Mouse (Mus musculus) testis, postnatal 10 days (tissue): ENCODE measurements at regions not wholly inside any gene's neighbourhood (a gene's known extent, or its start where the extent isn't known, plus 50 kb on each side); places are given as distances from the start of the nearest gene placed in this dataset.

Source experiments
- DNase-seq: peaks from one replicate; pipeline ENCODE4 v3.0.0; 2021; ENCODE audit warnings: low spot score

DNA sequence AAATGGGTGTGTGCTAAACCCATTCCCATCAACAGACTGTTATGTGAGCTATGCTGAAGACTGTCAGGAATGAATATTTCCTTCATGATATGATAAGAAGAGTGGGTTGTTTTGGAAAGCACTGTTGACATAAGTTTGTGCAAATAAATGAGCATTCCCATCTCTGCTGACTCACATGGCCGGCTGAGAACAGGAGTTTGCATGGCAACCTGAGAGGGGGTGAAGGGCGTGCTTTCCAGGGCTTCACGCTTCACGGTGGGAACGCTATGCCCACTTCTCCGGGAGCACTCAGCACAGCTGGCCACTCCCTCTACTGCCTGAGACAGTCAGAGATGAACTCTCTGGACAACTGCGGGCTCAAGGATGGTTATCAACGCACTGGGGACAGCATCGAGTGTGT is 348.9 kb upstream of the Slc24a5 start:
- DNase-seq = no peak

- DNase-seq = no peak
These were observed 348.0 kb upstream of the Slc24a5 start for GRCm38 (mm10) chr2:124719820-124720478.

DNA sequence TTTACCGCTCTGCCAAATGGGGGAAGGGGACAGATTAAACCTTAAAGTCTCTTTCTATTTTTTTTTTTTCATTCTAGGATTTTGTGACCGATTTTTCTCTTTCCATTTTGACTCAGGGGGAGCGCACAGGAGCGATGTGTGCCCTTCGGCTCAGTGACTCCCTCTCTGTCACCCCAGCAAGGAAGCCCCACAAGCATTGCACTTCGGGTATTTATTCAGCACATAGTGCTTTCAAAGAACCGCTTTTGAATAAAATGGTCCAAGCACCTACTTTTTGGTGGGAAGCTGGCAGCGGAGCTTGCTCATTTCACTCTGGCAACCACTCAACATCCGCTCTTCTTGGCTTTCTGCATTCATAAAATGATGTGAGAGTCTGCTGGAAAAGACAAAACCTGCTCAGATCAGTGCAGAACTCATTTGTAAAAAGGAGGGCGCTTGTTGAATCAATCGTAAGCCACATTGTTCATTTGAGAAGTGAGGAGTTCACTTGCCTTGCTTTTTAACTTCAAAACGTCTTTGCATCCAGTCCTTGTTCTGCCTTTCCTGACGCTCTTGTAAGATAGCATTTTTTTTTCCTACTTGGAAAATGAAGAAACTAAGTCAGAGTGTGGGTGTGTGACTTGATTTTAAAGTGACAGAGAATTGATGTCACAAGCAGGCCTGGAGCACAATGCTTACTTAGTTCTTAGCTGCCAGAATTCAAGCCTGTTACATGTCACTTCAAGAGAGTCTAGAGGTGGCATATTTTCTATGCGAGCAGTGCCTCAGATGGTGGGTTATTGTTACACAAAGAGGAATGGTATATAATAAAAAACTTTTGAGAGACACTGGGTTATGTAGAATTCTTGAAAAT is 347.1 kb upstream of the Slc24a5 start:
- DNase-seq = no peak

GRCm38 (mm10) chr2:124724171-124724570 is 343.8 kb upstream of the Slc24a5 start:
- DNase-seq = no peak

- DNase-seq = no peak
These were observed 343.0 kb upstream of the Slc24a5 start for GRCm38 (mm10) chr2:124724827-124725480.

DNA sequence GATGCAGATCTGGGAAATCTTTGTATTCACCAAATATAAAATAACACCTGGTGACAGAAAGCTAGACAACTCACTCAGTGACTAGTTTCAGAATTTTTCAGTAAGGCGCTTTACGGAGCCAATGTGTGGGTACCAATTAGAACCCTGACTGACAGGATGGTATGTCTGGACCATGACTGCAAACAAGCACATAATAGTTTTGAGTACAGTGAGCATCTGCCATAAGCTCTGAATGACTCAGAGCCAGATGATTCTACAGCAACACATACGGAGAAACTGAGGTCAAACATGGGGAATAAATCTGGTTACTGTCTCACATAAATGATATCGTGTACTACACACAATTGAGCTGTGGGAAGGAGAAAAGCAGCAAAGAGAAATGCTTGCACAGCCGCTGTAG is 339.9 kb upstream of the Slc24a5 start:
- no peak for DNase-seq

GRCm38 (mm10) chr2:124732593-124732992 is 335.3 kb upstream of the Slc24a5 start:
- no peak for DNase-seq

DNA sequence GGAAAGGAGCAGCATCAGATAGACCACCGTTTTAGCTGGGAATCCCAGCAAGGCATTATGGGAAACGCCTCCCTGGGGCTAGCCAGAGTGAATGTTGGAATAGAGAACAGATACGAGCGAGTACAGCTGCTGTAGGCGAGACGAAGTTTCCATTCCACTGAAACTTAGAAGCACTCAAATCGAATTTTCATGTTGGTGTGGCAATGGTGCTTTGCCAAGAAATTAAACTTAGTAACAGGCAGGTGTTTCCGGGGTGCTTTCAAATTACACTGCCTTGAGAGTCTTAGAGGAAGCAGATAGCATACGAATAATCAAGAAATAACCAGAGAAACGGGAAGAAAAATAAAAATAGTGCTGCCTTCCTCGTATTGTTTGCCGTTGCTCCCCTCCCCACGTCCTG is 327.1 kb upstream of the Slc24a5 start:
- DNase-seq = no peak

DNA sequence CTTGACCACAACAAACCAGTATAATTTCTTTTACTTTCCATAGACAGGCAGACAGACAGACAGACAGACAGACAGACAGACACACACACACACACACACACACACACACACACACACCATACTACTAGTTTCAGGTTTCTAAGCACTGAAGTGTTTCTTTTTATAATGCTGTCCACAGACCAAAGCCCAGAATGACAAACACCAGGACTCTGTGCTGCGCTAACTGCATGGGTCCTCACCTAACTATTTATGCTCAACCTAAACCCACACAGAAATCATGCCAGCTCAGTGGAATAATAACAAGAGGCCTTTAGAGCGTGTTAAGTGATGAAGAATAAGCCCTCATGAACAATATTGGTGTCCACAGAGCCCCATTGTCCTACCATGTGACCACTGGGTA is 325.0 kb upstream of the Slc24a5 start:
- DNase-seq = no peak

DNA sequence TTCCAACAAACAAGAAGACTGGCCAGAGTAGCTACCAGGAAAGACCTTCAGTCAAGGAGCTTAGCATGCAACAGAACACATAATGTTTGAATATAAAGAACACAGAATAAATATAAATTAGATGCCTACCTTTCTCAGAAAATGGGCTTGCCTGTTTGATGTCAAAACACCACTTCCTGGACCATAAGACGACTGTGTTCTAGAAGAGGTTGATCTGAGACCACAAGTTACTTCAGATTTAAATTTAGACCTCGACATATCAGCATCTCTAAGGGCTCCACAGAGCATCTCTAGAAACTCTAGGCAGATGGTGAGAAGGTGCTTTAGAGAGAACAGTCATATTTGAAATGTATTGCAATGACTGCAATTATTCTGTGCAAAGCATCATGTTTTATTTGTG is 322.9 kb upstream of the Slc24a5 start:
- no peak for DNase-seq

DNA sequence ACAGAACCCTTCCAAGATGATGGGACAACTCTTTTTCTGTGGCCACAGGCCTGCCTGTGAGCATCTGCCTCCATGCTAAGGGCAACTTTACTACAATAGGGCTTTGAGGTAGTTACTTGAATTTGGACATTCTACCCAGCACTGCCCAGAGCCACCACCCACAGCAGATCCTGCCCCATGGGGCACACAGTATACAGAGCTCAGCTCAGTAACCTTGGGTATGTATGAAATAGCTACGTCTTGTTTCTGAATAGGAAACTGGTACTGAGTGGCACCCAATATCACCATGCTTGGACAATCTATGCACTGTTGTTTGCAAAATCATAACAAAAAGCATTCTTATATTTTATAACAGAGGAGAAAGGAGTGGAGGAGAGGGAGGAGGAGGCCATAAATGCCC is 320.8 kb upstream of the Slc24a5 start:
- DNase-seq = no peak

- DNase-seq = peak; percentile 80
These were observed 320.3 kb upstream of the Slc24a5 start for GRCm38 (mm10) chr2:124747627-124748026.

- DNase-seq = no peak
These were observed 316.1 kb upstream of the Slc24a5 start for GRCm38 (mm10) chr2:124751832-124752231.

DNA sequence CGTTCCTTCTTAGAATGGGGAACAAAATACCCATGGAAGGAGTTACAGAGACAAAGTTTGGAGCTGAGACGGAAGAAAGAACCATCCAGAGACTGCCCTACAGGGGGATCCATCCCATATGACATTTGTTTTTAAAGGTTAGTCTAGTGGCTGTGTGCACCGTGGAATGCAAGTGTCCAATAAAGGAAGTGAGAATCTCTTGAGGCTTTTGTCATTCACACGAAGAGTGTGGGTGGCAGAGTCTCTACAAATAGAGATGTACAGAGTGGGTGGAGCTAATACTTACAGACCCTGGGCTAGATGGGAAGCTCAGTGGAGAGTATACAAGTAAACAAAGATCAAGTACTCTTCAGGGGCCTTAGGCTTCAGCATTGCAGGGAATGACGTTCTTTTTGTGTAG is 314.2 kb upstream of the Slc24a5 start:
- no peak for DNase-seq

- DNase-seq = no peak
These were observed 312.7 kb upstream of the Slc24a5 start for GRCm38 (mm10) chr2:124755244-124755643.

DNA sequence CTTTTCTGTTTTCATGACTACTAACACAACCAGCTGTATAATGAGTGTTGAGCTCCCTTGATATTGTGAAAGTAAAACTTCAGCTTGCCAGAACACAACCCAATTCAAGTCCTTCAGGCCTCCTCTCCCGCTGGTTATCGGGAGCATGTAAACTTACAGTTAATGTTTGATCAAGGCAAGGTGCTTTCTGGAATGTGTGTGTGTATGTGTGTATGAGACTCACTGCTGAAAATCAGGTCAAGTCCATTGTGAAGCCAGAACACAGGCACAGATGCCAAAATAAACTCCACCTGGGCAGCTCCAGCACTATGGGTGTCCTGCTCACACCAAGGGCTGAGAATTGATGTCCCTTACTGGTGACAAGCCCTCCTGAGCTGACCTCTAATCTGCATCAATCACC is 308.9 kb upstream of the Slc24a5 start:
- no peak for DNase-seq

GRCm38 (mm10) chr2:124763650-124764049 is 304.3 kb upstream of the Slc24a5 start:
- no peak for DNase-seq

DNA sequence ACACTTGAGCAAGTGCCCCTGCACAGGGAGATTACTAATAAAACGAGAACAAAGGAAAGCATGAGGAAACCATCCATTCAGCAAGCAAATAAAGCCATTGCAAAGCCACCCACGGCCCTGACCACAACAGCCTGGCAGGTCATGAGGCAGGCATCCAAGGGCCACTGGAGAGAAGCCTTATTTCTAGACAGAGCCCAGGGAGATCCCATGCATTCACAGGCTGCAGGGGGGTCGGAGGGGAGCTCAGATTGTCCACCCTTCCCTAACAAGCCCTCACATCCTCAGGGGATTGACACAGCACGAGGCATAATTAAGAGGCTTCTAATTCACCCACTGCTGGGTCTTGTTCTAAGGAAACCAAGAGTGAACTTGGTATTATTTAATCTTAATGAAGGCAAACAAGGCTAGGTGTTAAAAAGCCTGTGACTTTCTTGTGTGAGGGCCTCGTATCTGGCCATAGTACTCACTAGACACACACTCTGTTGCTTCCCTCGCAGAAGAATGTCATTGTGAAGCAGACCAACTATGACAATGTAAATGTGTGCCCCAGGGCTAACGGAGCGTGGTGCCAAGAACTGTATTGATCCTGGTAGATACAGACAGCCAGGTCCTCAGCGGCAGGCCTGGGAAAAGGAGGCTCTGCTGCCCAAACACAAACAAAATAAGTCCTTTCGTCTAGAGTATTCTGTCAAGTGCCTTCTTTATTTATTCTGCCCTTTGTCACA is 303.6 kb upstream of the Slc24a5 start:
- DNase-seq = no peak

GRCm38 (mm10) chr2:124769267-124769967 is 298.5 kb upstream of the Slc24a5 start:
- no peak for DNase-seq

DNA sequence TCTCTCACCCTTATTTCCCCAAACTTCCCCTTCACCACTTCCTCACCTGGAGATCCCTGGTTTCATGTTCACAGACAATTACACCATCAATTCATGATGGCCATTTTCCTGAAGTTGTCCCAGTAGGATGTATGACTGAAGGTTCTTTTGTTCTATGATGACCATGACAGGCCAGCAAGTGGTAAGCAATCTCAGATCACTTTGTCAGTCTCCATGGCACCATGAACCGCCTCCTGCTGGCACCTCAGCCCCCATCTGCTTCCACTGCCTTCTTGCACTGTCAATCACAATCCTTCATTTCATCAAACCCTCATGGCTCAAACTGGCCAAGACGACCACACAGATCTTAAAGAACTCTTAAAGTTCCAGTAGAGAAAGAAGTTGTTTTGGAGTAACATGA is 297.9 kb upstream of the Slc24a5 start:
- DNase-seq = no peak

GRCm38 (mm10) chr2:124772055-124772708 is 295.7 kb upstream of the Slc24a5 start:
- no peak for DNase-seq
